In the genomic region with DNA sequence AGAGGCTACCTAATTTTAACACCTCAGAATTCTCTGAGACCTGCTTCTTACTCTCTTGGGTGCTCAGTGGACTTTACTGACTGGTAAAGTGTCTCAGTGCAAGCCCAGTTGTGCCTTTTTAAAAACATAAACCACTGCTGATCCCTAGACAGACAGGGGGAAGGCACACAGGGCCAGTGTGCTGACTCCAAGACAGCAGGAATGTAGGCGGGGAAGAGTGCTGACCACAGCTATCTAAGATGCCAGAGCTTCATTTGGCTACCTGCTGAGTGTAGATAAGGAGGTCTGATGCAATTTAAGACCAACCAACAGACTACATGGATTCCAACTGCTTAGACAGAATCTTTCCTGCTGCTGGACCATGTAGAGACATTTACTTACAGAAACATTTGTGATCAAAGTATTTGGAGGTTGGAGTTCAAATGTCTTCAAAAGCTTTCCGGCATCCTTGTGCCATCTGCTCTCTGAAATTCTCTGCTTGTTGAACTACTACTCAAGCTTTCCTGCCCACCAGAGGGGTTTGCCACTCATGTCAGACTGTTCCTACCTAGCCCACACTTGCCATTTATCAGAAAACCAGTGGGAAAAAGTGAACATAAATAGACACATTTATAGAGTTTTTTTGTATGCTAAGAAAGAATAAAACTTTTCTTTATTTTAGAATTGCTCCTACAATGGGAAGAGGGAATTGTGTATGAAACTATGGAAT, we compare ENCODE assay signal across 13 mouse cellular contexts. TPM values are rescaled to one million over a fixed set of nuclear protein-coding genes. Genes with fewer than 3 reads are reported as not detected.
DNase-seq lines count a peak whose midpoint lies in the region; ATAC-seq lines count a peak whose summit lies in the region.
"Had no signal": no experiment of that assay in that cellular context is flagged by ENCODE, and none has a peak within 500 bp of the region (broad histone marks: within the 10 kb centered on the region; RNA-seq: fewer than 3 reads in every experiment).

No protein-coding gene starts in this region.

- H3K27ac ChIP-seq in midbrain, embryonic 10.5 days (replicated peaks), result peak overlapping the region; percentile 64; the same call in 1 of the 2 replicates
- no peak overlapping the region for H3K27ac ChIP-seq in midbrain, embryonic 13.5 days
- peak overlapping the region; percentile 95 for H3K27ac ChIP-seq in liver, embryonic 16.5 days (ENCODE audit: low read length)
- no peak overlapping the region for H3K27ac ChIP-seq in hindbrain, embryonic 12.5 days
- H3K27ac ChIP-seq: forebrain, embryonic 15.5 days had no signal

- no peak for DNase-seq in midbrain, embryonic 10.5 days (ENCODE audit: low spot score)
- DNase-seq in kidney, postnatal 36 days, result no peak
- DNase-seq in cerebellum, adult 8-10 months, result no peak
- DNase-seq: adrenal gland, postnatal 25 days; cerebellum, postnatal 36 days; heart, adult 18-20 months; layer of hippocampus, adult 9-11 months; lung, adult 18-20 months had no signal

- no peaks in the 10 kb centered on the region for H3K9me3 ChIP-seq in midbrain, embryonic 10.5 days (replicated peaks)
- no peaks in the 10 kb centered on the region for H3K9me3 ChIP-seq in midbrain, embryonic 13.5 days
- H3K9me3 ChIP-seq in liver, embryonic 16.5 days (replicated peaks; ENCODE audit: control insufficient read depth, low read length), result no peaks in the 10 kb centered on the region
- no peaks in the 10 kb centered on the region for H3K9me3 ChIP-seq in hindbrain, embryonic 12.5 days (replicated peaks)
- H3K9me3 ChIP-seq: forebrain, embryonic 15.5 days had no signal

- H3K9ac ChIP-seq in midbrain, embryonic 13.5 days (replicated peaks), result no peak overlapping the region
- peak overlapping the region; percentile 68 for H3K9ac ChIP-seq in liver, embryonic 16.5 days (ENCODE audit: low read depth, low read length)
- no peak overlapping the region for H3K9ac ChIP-seq in hindbrain, embryonic 12.5 days
- H3K9ac ChIP-seq: forebrain, embryonic 15.5 days had no signal

- H3K4me2 ChIP-seq in midbrain, embryonic 13.5 days (replicated peaks), result no peak overlapping the region
- H3K4me2 ChIP-seq in liver, embryonic 16.5 days (ENCODE audit: low read depth, low read length), result peak overlapping the region; percentile 63
- H3K4me2 ChIP-seq in hindbrain, embryonic 12.5 days (replicated peaks), result no peak overlapping the region
- H3K4me2 ChIP-seq: forebrain, embryonic 15.5 days had no signal

- peaks cover 16% of the 10 kb centered on the region for H3K4me1 ChIP-seq in midbrain, embryonic 10.5 days
- H3K4me1 ChIP-seq in midbrain, embryonic 13.5 days (replicated peaks), result no peaks in the 10 kb centered on the region
- H3K4me1 ChIP-seq in liver, embryonic 16.5 days (ENCODE audit: control insufficient read depth, low read depth, low read length), result peaks cover 28% of the 10 kb centered on the region
- H3K4me1 ChIP-seq in hindbrain, embryonic 12.5 days, result no peaks in the 10 kb centered on the region
- H3K4me1 ChIP-seq: forebrain, embryonic 15.5 days had no signal

- 83% methylated on average over 2 of the region's 2 CpGs for WGBS in midbrain, embryonic 10.5 days
- WGBS in midbrain, embryonic 13.5 days, result 82% methylated on average over 2 of the region's 2 CpGs
- WGBS in liver, embryonic 16.5 days (ENCODE audit: insufficient replicate concordance), result 11% methylated on average over 2 of the region's 2 CpGs
- WGBS in hindbrain, embryonic 12.5 days, result 70% methylated on average over 2 of the region's 2 CpGs

- ATAC-seq in midbrain, embryonic 13.5 days, result no peak
- peak; percentile 91 for ATAC-seq in common myeloid progenitor, adult 5-6 weeks (replicated peaks; ENCODE audit: low read depth, poor library complexity, severe bottlenecking)
- ATAC-seq in liver, embryonic 16.5 days (ENCODE audit: low read depth), result peak; percentile 100
- ATAC-seq in hindbrain, embryonic 12.5 days (ENCODE audit: low FRiP score), result no peak
- ATAC-seq: forebrain, embryonic 15.5 days had no signal

- H3K36me3 ChIP-seq in midbrain, embryonic 10.5 days, result peaks cover 79% of the 10 kb centered on the region
- H3K36me3 ChIP-seq in midbrain, embryonic 13.5 days, result peaks cover 64% of the 10 kb centered on the region
- H3K36me3 ChIP-seq in liver, embryonic 16.5 days (ENCODE audit: control insufficient read depth, insufficient read depth), result 0 out of 2 replicates have a peak, but pooled peaks cover 2% of the 10 kb centered on the region
- H3K36me3 ChIP-seq in hindbrain, embryonic 12.5 days, result peaks cover 52% of the 10 kb centered on the region

- no peak overlapping the region for H3K4me3 ChIP-seq in midbrain, embryonic 10.5 days
- H3K4me3 ChIP-seq in midbrain, embryonic 13.5 days (replicated peaks), result no peak overlapping the region
- 0 out of 2 replicates have a peak overlapping the region, but pooled peaks have one; percentile 9 for H3K4me3 ChIP-seq in liver, embryonic 16.5 days (ENCODE audit: low read depth, low read length)
- no peak overlapping the region for H3K4me3 ChIP-seq in hindbrain, embryonic 12.5 days
- H3K4me3 ChIP-seq: forebrain, embryonic 15.5 days had no signal

- H3K27me3 ChIP-seq in midbrain, embryonic 10.5 days (ENCODE audit: low read depth, poor library complexity, severe bottlenecking), result no peaks in the 10 kb centered on the region
- no peaks in the 10 kb centered on the region for H3K27me3 ChIP-seq in midbrain, embryonic 13.5 days
- H3K27me3 ChIP-seq in liver, embryonic 16.5 days (ENCODE audit: control insufficient read depth, insufficient read depth, low read depth, low read length), result no peaks in the 10 kb centered on the region
- no peaks in the 10 kb centered on the region for H3K27me3 ChIP-seq in hindbrain, embryonic 12.5 days
- H3K27me3 ChIP-seq: forebrain, embryonic 15.5 days had no signal

RNA-seq across cellular contexts. Expression of a gene that starts 46.7 kb away (rescaled TPM):
- 30.9 and 35.0 TPM in 2 replicates for polyA plus RNA-seq in midbrain, embryonic 10.5 days (2016; fragmentation: Nextera tagmentation; extraction: Ambion mirVana)
- 27.3 and 28.4 TPM in 2 replicates for polyA plus RNA-seq in midbrain, embryonic 13.5 days (2015; fragmentation: Nextera tagmentation; extraction: Ambion mirVana)
- total RNA-seq in common myeloid progenitor, adult 5-6 weeks (2017), result 15.7 and 27.8 TPM in 2 replicates
- 8.7 and 10.0 TPM in 2 replicates for polyA plus RNA-seq in liver, embryonic 16.5 days (2015; fragmentation: Nextera tagmentation; extraction: Ambion mirVana)
- polyA plus RNA-seq in hindbrain, embryonic 12.5 days (2016; fragmentation: Nextera tagmentation; extraction: Ambion mirVana), result 35.9 and 37.2 TPM in 2 replicates

Comparison
In these comparisons a context has a peak if more than half of its experiments do, and no peak if none do; other contexts are left out.
1. H3K27ac ChIP-seq: peak in midbrain, embryonic 10.5 days (single experiment) and liver, embryonic 16.5 days (single experiment); none in midbrain, embryonic 13.5 days (single experiment) and hindbrain, embryonic 12.5 days (single experiment).
2. ATAC-seq: peak in common myeloid progenitor, adult 5-6 weeks (single experiment) and liver, embryonic 16.5 days (single experiment); none in midbrain, embryonic 13.5 days (single experiment) and hindbrain, embryonic 12.5 days (single experiment).